Mouse (Mus musculus): ENCODE results near the gene Frmpd1. TPM values are rescaled to one million over a fixed set of nuclear protein-coding genes. Genes with fewer than 3 reads are reported as not detected.

Gene Frmpd1
- total RNA-seq, 2 experiments from 2014 or later = not detected

DNA sequence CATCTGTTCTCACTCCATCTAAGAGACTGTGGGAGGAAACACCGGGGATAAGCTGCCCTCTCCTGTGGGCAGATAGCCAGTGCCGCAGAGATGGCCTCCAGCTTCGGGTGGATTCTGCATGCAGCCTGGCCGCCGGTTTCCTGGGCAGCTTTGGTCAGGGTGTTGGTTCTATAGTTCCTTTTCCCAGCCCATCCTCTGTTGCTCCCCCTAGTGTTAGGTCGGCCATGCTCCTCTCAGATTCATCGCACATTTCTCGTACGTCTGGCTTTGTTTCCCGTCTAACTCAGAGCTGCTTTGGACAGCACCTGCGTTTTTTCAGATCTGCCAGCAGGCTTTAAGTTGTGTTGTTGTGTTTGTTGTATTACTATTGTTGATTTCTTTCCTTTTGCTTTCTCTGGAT, 123.4 kb downstream of the Frmpd1 start:
- ATAC-seq (replicated peaks; ENCODE audit: low FRiP score, poor library complexity, severe bottlenecking) = peak; percentile 54; the same call in 1 of the 2 replicates

DNA sequence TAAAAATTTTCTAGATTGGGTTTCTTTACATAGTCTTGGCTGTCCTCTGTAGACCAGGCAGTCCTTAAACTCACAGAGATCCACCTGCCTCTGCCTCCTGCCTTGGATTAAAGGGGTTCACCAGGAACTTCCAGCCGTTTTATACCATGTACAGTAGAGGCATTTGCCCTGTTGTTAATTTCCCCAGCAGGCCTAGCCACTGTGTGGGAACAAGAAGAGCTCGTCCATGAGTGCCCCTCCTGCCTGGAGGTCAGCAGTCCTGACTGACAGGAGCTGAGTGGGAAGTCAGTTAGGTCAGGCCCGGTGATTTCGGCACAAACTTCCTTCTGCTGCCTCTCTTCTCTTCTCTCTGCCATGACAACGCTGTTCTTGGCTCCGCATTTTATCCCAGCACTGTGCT, 123.9 kb downstream of the Frmpd1 start:
- ATAC-seq (replicated peaks; ENCODE audit: low FRiP score, poor library complexity, severe bottlenecking) = no peak

DNA sequence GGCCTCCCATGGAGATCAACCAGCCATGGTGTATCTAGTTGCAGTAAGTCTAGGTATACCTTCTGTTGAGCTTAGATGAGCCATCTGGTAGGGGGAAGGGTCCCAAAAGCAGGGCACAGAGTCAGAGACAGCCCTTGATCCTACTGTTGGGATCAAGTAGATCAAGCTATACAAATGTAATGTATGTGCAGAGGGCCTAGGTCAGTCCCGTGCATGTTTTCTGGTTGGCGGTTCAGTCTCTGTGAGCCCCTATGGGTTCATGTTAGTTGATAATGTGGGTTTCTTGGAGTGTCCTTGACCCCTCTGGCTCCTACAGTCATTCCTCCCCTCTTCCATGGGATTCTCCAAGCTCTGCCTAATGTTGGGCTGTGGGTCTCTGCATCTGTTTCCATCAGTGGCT, 126.4 kb downstream of the Frmpd1 start:
- ATAC-seq (replicated peaks; ENCODE audit: low FRiP score, poor library complexity, severe bottlenecking) = no peak

- ATAC-seq (replicated peaks; ENCODE audit: low FRiP score, poor library complexity, severe bottlenecking) = peak; percentile 88
These were observed 135.6 kb downstream of the Frmpd1 start for GRCm38 (mm10) chr4:45320159-45320816.

- ATAC-seq (replicated peaks; ENCODE audit: low FRiP score, poor library complexity, severe bottlenecking) = no peak
These were observed 146.5 kb downstream of the Frmpd1 start for GRCm38 (mm10) chr4:45331139-45331538.

GRCm38 (mm10) chr4:45332466-45332865, 147.8 kb downstream of the Frmpd1 start:
- no peak for ATAC-seq (replicated peaks; ENCODE audit: low FRiP score, poor library complexity, severe bottlenecking)

Other genes with a start within 250 kb of the Frmpd1 start
- gene Grhpr, start 203.5 kb upstream of the Frmpd1 start, total RNA-seq (2015; ENCODE audit: low replicate concordance) = 2.5 TPM in 1 of 2 replicates, not detected in the other
- 3.2 and 14.9 TPM in 2 replicates for gene Grhpr, start 203.5 kb upstream of the Frmpd1 start, total RNA-seq (2017; ENCODE audit: low replicate concordance)
- 8.3 and 15.5 TPM in 2 replicates for gene Zbtb5, start 172.5 kb upstream of the Frmpd1 start, total RNA-seq (2015; ENCODE audit: low replicate concordance)
- 9.3 and 20.2 TPM in 2 replicates for gene Zbtb5, start 172.5 kb upstream of the Frmpd1 start, total RNA-seq (2017; ENCODE audit: low replicate concordance)
- gene Polr1e, start 166.3 kb upstream of the Frmpd1 start, total RNA-seq (2015; ENCODE audit: low replicate concordance) = 10.1 and 12.6 TPM in 2 replicates
- gene Polr1e, start 166.3 kb upstream of the Frmpd1 start, total RNA-seq (2017; ENCODE audit: low replicate concordance) = 4.1 and 12.1 TPM in 2 replicates
- gene Fbxo10, start 100.3 kb upstream of the Frmpd1 start, total RNA-seq (2015; ENCODE audit: low replicate concordance) = 6.1 and 9.6 TPM in 2 replicates
- 8.0 and 14.8 TPM in 2 replicates for gene Fbxo10, start 100.3 kb upstream of the Frmpd1 start, total RNA-seq (2017; ENCODE audit: low replicate concordance)
- 9.0 and 70.4 TPM in 2 replicates for gene Tomm5, start 76.8 kb upstream of the Frmpd1 start, total RNA-seq (2015; ENCODE audit: low replicate concordance)
- gene Tomm5, start 76.8 kb upstream of the Frmpd1 start, total RNA-seq (2017; ENCODE audit: low replicate concordance) = 32.3 and 52.8 TPM in 2 replicates
- 11.7 TPM in 1 of 2 replicates, not detected in the other for gene Trmt10b, start 112.3 kb downstream of the Frmpd1 start, total RNA-seq (2015; ENCODE audit: low replicate concordance)
- gene Trmt10b, start 112.3 kb downstream of the Frmpd1 start, total RNA-seq (2017; ENCODE audit: low replicate concordance) = 0.23 and 3.3 TPM in 2 replicates
- gene Dcaf10, start 157.2 kb downstream of the Frmpd1 start, total RNA-seq (2015; ENCODE audit: low replicate concordance) = 13.3 and 16.8 TPM in 2 replicates
- 17.8 and 25.5 TPM in 2 replicates for gene Dcaf10, start 157.2 kb downstream of the Frmpd1 start, total RNA-seq (2017; ENCODE audit: low replicate concordance)
- gene Exosc3, start 157.9 kb downstream of the Frmpd1 start, total RNA-seq (2015; ENCODE audit: low replicate concordance) = 27.0 and 44.0 TPM in 2 replicates
- 31.3 and 47.4 TPM in 2 replicates for gene Exosc3, start 157.9 kb downstream of the Frmpd1 start, total RNA-seq (2017; ENCODE audit: low replicate concordance)
- gene Slc25a51, start 223.9 kb downstream of the Frmpd1 start, total RNA-seq (2015; ENCODE audit: low replicate concordance) = 261 and 374 TPM in 2 replicates
- 263 and 320 TPM in 2 replicates for gene Slc25a51, start 223.9 kb downstream of the Frmpd1 start, total RNA-seq (2017; ENCODE audit: low replicate concordance)